24 mouse cellular contexts compared by ENCODE assay signal in genomic region chr11:107241678-107242077, GRCm38 (mm10). TPM values are rescaled to one million over a fixed set of nuclear protein-coding genes. Genes with fewer than 3 reads are reported as not detected.
A peak's percentile ranks its signal among the peaks of the same experiment; 100 is the strongest.
DNase-seq lines count a peak whose midpoint lies in the region; ATAC-seq lines count a peak whose summit lies in the region.
"Had no signal": no experiment of that assay in that cellular context is flagged by ENCODE, and none has a peak within 500 bp of the region (broad histone marks: within the 10 kb centered on the region; RNA-seq: fewer than 3 reads in every experiment).

No protein-coding gene starts in this region.

- H3K4me1 ChIP-seq in midbrain, embryonic 11.5 days (ENCODE audit: control insufficient read depth, insufficient read depth, low read length) = no peaks in the 10 kb centered on the region
- H3K4me1 ChIP-seq in midbrain, embryonic 13.5 days (replicated peaks) = peaks cover 6% of the 10 kb centered on the region; the same call in 1 of the 2 replicates
- H3K4me1 ChIP-seq: embryonic facial prominence, embryonic 15.5 days; forebrain, embryonic 15.5 days; intestine, embryonic 15.5 days; limb, embryonic 15.5 days; liver, embryonic 15.5 days had no signal

- H3K27me3 ChIP-seq in midbrain, embryonic 11.5 days (ENCODE audit: control insufficient read depth, insufficient read depth, low read length) = no peaks in the 10 kb centered on the region
- H3K27me3 ChIP-seq in midbrain, embryonic 13.5 days = no peaks in the 10 kb centered on the region
- H3K27me3 ChIP-seq: embryonic facial prominence, embryonic 15.5 days; forebrain, embryonic 15.5 days; intestine, embryonic 15.5 days; limb, embryonic 15.5 days; liver, embryonic 15.5 days had no signal

- H3K36me3 ChIP-seq in midbrain, embryonic 11.5 days (ENCODE audit: control insufficient read depth, insufficient read depth, low read length) = no peaks in the 10 kb centered on the region
- peaks cover 3% of the 10 kb centered on the region; the same call in 1 of the 2 replicates for H3K36me3 ChIP-seq in midbrain, embryonic 13.5 days
- H3K36me3 ChIP-seq: embryonic facial prominence, embryonic 15.5 days; hindbrain, embryonic 10.5 days; intestine, embryonic 15.5 days had no signal

- H3K4me2 ChIP-seq in midbrain, embryonic 11.5 days = no peak overlapping the region
- H3K4me2 ChIP-seq in midbrain, embryonic 13.5 days (replicated peaks) = no peak overlapping the region
- H3K4me2 ChIP-seq: embryonic facial prominence, embryonic 15.5 days; forebrain, embryonic 15.5 days; intestine, embryonic 15.5 days; limb, embryonic 15.5 days; liver, embryonic 15.5 days had no signal

- H3K9me3 ChIP-seq in midbrain, embryonic 11.5 days (ENCODE audit: control insufficient read depth, low read length) = no peaks in the 10 kb centered on the region; the same call in 1 of the 2 replicates
- H3K9me3 ChIP-seq in midbrain, embryonic 13.5 days = no peaks in the 10 kb centered on the region
- H3K9me3 ChIP-seq: embryonic facial prominence, embryonic 15.5 days; forebrain, embryonic 15.5 days; hindbrain, embryonic 10.5 days; intestine, embryonic 15.5 days; limb, embryonic 15.5 days; liver, embryonic 15.5 days had no signal

- peak; percentile 38 to 46 for DNase-seq in heart, adult 18-20 months
- DNase-seq in heart, postnatal 36 days = no peak
- DNase-seq in midbrain, embryonic 11.5 days (ENCODE audit: low spot score, missing footprints) = peak; percentile 51
- DNase-seq in fat pad, adult 2 months (ENCODE audit: extremely low read depth, low read depth, low spot score) = peak; percentile 21
- DNase-seq in left cerebral cortex, adult 8-10 months (ENCODE audit: low spot score in 2 of 2) = no peak
- DNase-seq in gastrocnemius, postnatal 25 days = no peak
- DNase-seq: cerebellum, adult 11 months; cerebellum, adult 9-11 months; left cerebral cortex, postnatal 4 days; midbrain, embryonic 14.5 days; thymus, postnatal 14 days had no signal

- WGBS in midbrain, embryonic 11.5 days = 87% methylated on average over 7 of the region's 7 CpGs
- WGBS in midbrain, embryonic 13.5 days = 87% methylated on average over 7 of the region's 7 CpGs

- H3K9ac ChIP-seq in midbrain, embryonic 11.5 days (ENCODE audit: low read length) = no peak overlapping the region
- H3K9ac ChIP-seq in midbrain, embryonic 13.5 days (replicated peaks) = no peak overlapping the region
- H3K9ac ChIP-seq: embryonic facial prominence, embryonic 15.5 days; forebrain, embryonic 15.5 days; intestine, embryonic 15.5 days; limb, embryonic 15.5 days; liver, embryonic 15.5 days had no signal

- no peak overlapping the region for H3K27ac ChIP-seq in midbrain, embryonic 11.5 days (ENCODE audit: low read depth, low read length)
- H3K27ac ChIP-seq in midbrain, embryonic 13.5 days = no peak overlapping the region
- H3K27ac ChIP-seq: embryonic facial prominence, embryonic 15.5 days; forebrain, embryonic 15.5 days; hindbrain, embryonic 10.5 days; intestine, embryonic 15.5 days; kidney, postnatal 0 days; left cerebral cortex, adult 2 months; liver, embryonic 15.5 days; macrophage had no signal

- no peak overlapping the region for H3K4me3 ChIP-seq in midbrain, embryonic 11.5 days (ENCODE audit: low read depth, low read length)
- H3K4me3 ChIP-seq in midbrain, embryonic 13.5 days (replicated peaks) = no peak overlapping the region
- H3K4me3 ChIP-seq: embryonic facial prominence, embryonic 15.5 days; forebrain, embryonic 15.5 days; hindbrain, embryonic 10.5 days; intestine, embryonic 15.5 days; left cerebral cortex, adult 2 months; limb, embryonic 15.5 days; liver, embryonic 15.5 days had no signal

- intact Hi-C loops in heart, postnatal 36 days (cut with DNase I) = no loop called here

- ATAC-seq in midbrain, embryonic 11.5 days (ENCODE audit: low FRiP score) = no peak
- no peak for ATAC-seq in midbrain, embryonic 13.5 days
- peak; percentile 59 for ATAC-seq in neutrophil, adult 5-6 weeks (ENCODE audit: extremely low read depth, insufficient number of reproducible peaks, low FRiP score, poor library complexity, severe bottlenecking)
- ATAC-seq: forebrain, embryonic 15.5 days; hindbrain, embryonic 16.5 days; intestine, embryonic 15.5 days; lung, postnatal 0 days had no signal

RNA-seq across cellular contexts. Expression of gene Nol11, which starts 52.5 kb away (rescaled TPM):
- 10 to 100 TPM; 17.8 to 18.5 TPM for total RNA-seq in heart, adult 18-20 months (2021)
- total RNA-seq in heart, postnatal 36 days (2021) = 10 to 100 TPM; 17.1 to 19.3 TPM
- polyA plus RNA-seq in midbrain, embryonic 11.5 days (2014; fragmentation: Nextera tagmentation; extraction: Ambion mirVana) = 68.3 and 76.1 TPM in 2 replicates
- polyA plus RNA-seq in midbrain, embryonic 13.5 days (2015; fragmentation: Nextera tagmentation; extraction: Ambion mirVana) = 60.2 and 61.8 TPM in 2 replicates
- total RNA-seq in neutrophil, adult 5-6 weeks (2017) = 21.3 and 25.3 TPM in 2 replicates
- total RNA-seq in left cerebral cortex, adult 8-10 months (2022) = 10 to 100 TPM; 24.6 to 25.7 (median 25.6) TPM
- 1 to 10 TPM; 9.7 to 9.9 TPM for total RNA-seq in gastrocnemius, postnatal 25 days (2021)

Comparison
In these comparisons a context has a peak if more than half of its experiments do, and no peak if none do; other contexts are left out.
1. DNase-seq: peak in heart, adult 18-20 months (2 of 2), midbrain, embryonic 11.5 days (single experiment) and fat pad, adult 2 months (single experiment); none in heart, postnatal 36 days (0 of 2), left cerebral cortex, adult 8-10 months (0 of 2) and gastrocnemius, postnatal 25 days (single experiment).